Mouse (Mus musculus): ENCODE results near the gene Npr3. TPM values are rescaled to one million over a fixed set of nuclear protein-coding genes. Genes with fewer than 3 reads are reported as not detected.

Npr3 gene
- polyA plus RNA-seq, 1 experiment from 2014 or later = 9.1 TPM

Other genes with a start within 250 kb of the Npr3 start
- gene Sub1, start 89.7 kb upstream of the Npr3 start, polyA plus RNA-seq (2015; fragmentation: Nextera tagmentation; extraction: Ambion mirVana) = 488 and 538 TPM in 2 replicates
- gene Zfr, start 210.5 kb upstream of the Npr3 start, polyA plus RNA-seq (2015; fragmentation: Nextera tagmentation; extraction: Ambion mirVana) = 87.7 and 89.4 TPM in 2 replicates

Measured in heart, embryonic 13.5 days (tissue).